Mouse (Mus musculus): ENCODE measurements around the gene Mtrex. TPM values are rescaled to one million over a fixed set of nuclear protein-coding genes. Genes with fewer than 3 reads are reported as not detected.

The Mtrex gene
- polyA plus RNA-seq, 1 experiment from 2014 or later, result 121 TPM

DNA sequence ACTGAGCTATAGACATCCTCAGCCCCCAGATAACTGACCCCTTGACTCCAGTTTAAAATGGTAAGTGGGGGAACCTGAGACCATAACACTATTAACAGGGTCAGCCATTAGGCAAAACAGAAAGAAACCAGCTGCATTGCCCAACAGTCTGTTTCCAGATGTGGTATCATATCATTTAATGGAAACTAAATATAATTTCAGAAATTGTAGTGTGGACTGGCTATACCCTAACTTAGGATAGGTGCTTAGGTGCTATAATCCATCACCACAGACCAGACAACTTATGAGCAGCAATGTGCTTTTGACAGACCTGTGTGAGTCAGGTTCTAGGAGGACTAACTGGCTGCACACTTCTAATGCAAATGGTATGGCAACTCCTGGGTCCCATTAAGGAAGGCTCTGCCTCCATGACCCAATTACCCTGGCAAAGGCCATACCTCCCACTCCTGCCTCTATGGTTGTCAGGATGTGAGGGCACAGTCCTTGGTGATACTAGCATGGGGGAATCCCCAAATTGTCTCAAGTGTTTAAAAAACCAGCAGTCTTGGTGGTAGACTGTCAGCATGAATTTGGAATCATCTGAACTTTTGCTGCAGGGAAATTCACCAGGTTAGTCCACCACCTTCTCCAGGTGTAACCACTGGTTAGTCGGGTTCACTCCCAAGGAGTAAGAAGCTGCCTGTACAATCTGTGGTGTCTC is 64.1 kb downstream of the Mtrex start:
- 93% methylated on average over 1 of the region's 1 CpGs for WGBS
- H3K27ac ChIP-seq (replicated peaks; ENCODE audit: low read depth, low read length), result no peak overlapping the region
- no peak overlapping the region for H3K9ac ChIP-seq (replicated peaks; ENCODE audit: low read length)
- peaks cover 3% of the 10 kb centered on the region for H3K36me3 ChIP-seq (replicated peaks; ENCODE audit: control insufficient read depth, insufficient read depth, low read depth, low read length)
- ATAC-seq (replicated peaks; ENCODE audit: insufficient number of reproducible peaks, low FRiP score, low TSS enrichment, low read depth) (no peak), DNase-seq (ENCODE audit: low spot score) (no peak)
- no peaks in the 10 kb centered on the region for H3K4me1 ChIP-seq (ENCODE audit: control insufficient read depth, insufficient read depth, low read length)
- H3K27me3 ChIP-seq (ENCODE audit: control insufficient read depth, insufficient read depth, low read length), result no peaks in the 10 kb centered on the region
- H3K4me2 ChIP-seq (ENCODE audit: low read depth, low read length), result no peak overlapping the region
- no peaks in the 10 kb centered on the region for H3K9me3 ChIP-seq (replicated peaks; ENCODE audit: control insufficient read depth, low read length)
- no peak overlapping the region for H3K4me3 ChIP-seq (ENCODE audit: low read depth, low read length)

DNA sequence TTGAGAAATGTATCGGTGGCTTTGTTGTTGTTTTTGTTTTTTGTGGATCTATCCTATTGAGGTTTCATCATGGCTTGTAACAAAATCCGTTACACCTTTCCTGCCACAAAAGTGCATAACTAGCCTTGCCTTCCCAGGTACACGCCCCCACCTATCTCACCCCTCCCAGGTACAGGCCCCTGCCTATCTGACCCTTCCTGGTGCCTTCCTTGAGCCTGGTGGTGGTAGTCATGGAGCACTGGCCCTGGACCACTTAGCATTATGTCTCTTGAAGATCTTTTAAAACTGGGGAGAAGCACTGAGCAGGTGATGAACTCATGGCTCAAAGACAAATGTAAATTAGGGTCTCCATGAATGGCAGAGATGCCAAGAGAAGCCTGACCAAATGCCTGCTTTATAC is 64.9 kb downstream of the Mtrex start:
- no peak overlapping the region for H3K4me2 ChIP-seq (ENCODE audit: low read depth, low read length)
- peaks cover under 1% of the 10 kb centered on the region for H3K36me3 ChIP-seq (replicated peaks; ENCODE audit: control insufficient read depth, insufficient read depth, low read depth, low read length)
- 90% methylated on average over 3 of the region's 3 CpGs for WGBS
- H3K4me1 ChIP-seq (ENCODE audit: control insufficient read depth, insufficient read depth, low read length), result no peaks in the 10 kb centered on the region
- ATAC-seq (replicated peaks; ENCODE audit: insufficient number of reproducible peaks, low FRiP score, low TSS enrichment, low read depth), result no peak
- H3K27me3 ChIP-seq (ENCODE audit: control insufficient read depth, insufficient read depth, low read length), result no peaks in the 10 kb centered on the region
- H3K9ac ChIP-seq (replicated peaks; ENCODE audit: low read length), result no peak overlapping the region
- H3K4me3 ChIP-seq (ENCODE audit: low read depth, low read length), result no peak overlapping the region
- DNase-seq (ENCODE audit: low spot score), result no peak
- H3K27ac ChIP-seq (replicated peaks; ENCODE audit: low read depth, low read length), result no peak overlapping the region
- no peaks in the 10 kb centered on the region for H3K9me3 ChIP-seq (replicated peaks; ENCODE audit: control insufficient read depth, low read length)

DNA sequence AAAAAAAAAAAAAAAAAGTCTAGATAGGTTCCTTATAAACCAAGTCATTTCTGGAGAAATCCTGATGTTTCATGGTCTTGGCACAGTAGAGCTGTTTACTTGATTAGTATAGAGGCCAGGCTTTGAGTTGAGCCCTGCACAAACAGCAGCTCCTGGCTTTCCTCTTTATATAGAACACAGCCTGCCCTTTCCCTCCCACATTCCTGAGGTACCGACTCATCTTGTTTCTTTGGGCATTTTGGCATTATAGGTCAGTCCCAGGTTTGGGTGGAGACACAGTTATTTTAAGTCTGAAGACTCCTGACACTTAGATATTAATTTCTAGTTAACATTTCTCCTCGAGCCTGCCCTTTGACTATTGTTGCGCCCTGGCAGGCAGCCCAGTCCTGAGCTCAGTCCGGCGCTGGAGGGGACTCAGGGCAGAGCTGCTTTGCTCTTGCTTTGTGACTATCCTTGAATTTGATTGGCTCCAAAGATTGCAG is 65.3 kb downstream of the Mtrex start:
- no peak overlapping the region for H3K9ac ChIP-seq (replicated peaks; ENCODE audit: low read length)
- DNase-seq (ENCODE audit: low spot score), result no peak
- no peaks in the 10 kb centered on the region for H3K4me1 ChIP-seq (ENCODE audit: control insufficient read depth, insufficient read depth, low read length)
- no peak for ATAC-seq (replicated peaks; ENCODE audit: insufficient number of reproducible peaks, low FRiP score, low TSS enrichment, low read depth)
- H3K4me3 ChIP-seq (ENCODE audit: low read depth, low read length), result no peak overlapping the region
- no peaks in the 10 kb centered on the region for H3K9me3 ChIP-seq (replicated peaks; ENCODE audit: control insufficient read depth, low read length)
- H3K27ac ChIP-seq (replicated peaks; ENCODE audit: low read depth, low read length), result no peak overlapping the region
- H3K4me2 ChIP-seq (ENCODE audit: low read depth, low read length), result no peak overlapping the region
- 69% methylated on average over 5 of the region's 5 CpGs for WGBS
- no peaks in the 10 kb centered on the region; the same call in 1 of the 2 replicates for H3K36me3 ChIP-seq (replicated peaks; ENCODE audit: control insufficient read depth, insufficient read depth, low read depth, low read length)
- no peaks in the 10 kb centered on the region for H3K27me3 ChIP-seq (ENCODE audit: control insufficient read depth, insufficient read depth, low read length)

GRCm38 (mm10) chr13:112860911-112861310 is 66.3 kb downstream of the Mtrex start:
- 93% methylated on average over 9 of the region's 9 CpGs for WGBS
- Histone ChIP-seq H3K4me2 (ENCODE audit: low read depth, low read length) (no peak overlapping the region), H3K27me3 (ENCODE audit: control insufficient read depth, insufficient read depth, low read length) (no peaks in the 10 kb centered on the region), H3K4me1 (ENCODE audit: control insufficient read depth, insufficient read depth, low read length) (no peaks in the 10 kb centered on the region), H3K27ac (replicated peaks; ENCODE audit: low read depth, low read length) (no peak overlapping the region), H3K9ac (replicated peaks; ENCODE audit: low read length) (no peak overlapping the region), H3K9me3 (replicated peaks; ENCODE audit: control insufficient read depth, low read length) (no peaks in the 10 kb centered on the region), H3K4me3 (ENCODE audit: low read depth, low read length) (no peak overlapping the region), H3K36me3 (replicated peaks; ENCODE audit: control insufficient read depth, insufficient read depth, low read depth, low read length) (no peaks in the 10 kb centered on the region)
- DNase-seq (ENCODE audit: low spot score) (no peak), ATAC-seq (replicated peaks; ENCODE audit: insufficient number of reproducible peaks, low FRiP score, low TSS enrichment, low read depth) (no peak)

DNA sequence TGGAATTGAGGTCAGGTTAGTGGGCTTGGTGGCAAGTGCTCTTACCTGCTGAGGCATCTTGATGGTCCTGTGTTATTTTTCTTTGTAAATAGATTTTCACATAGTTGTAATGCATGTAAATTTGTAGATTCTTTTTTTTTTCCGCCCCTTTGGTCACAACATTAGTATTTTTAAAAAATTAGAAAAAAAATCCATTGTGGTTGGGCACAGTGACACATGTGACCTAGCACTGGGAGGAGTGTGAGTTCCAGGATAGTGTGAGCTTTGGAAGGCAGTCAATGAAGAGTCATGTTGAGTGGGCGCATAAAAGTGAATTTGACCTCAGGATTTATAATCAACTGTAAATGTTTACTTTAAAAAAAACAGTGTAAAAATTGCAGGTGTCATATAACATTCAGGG is 66.8 kb downstream of the Mtrex start:
- Histone ChIP-seq H3K9me3 (replicated peaks; ENCODE audit: control insufficient read depth, low read length) (no peaks in the 10 kb centered on the region), H3K4me2 (ENCODE audit: low read depth, low read length) (no peak overlapping the region), H3K4me1 (ENCODE audit: control insufficient read depth, insufficient read depth, low read length) (no peaks in the 10 kb centered on the region), H3K36me3 (replicated peaks; ENCODE audit: control insufficient read depth, insufficient read depth, low read depth, low read length) (no peaks in the 10 kb centered on the region), H3K27ac (replicated peaks; ENCODE audit: low read depth, low read length) (no peak overlapping the region), H3K4me3 (ENCODE audit: low read depth, low read length) (no peak overlapping the region), H3K27me3 (ENCODE audit: control insufficient read depth, insufficient read depth, low read length) (no peaks in the 10 kb centered on the region), H3K9ac (replicated peaks; ENCODE audit: low read length) (no peak overlapping the region)
- DNase-seq (ENCODE audit: low spot score) (no peak), ATAC-seq (replicated peaks; ENCODE audit: insufficient number of reproducible peaks, low FRiP score, low TSS enrichment, low read depth) (no peak)
- 85% methylated on average over 2 of the region's 2 CpGs for whole genome bisulfite sequencing

DNA sequence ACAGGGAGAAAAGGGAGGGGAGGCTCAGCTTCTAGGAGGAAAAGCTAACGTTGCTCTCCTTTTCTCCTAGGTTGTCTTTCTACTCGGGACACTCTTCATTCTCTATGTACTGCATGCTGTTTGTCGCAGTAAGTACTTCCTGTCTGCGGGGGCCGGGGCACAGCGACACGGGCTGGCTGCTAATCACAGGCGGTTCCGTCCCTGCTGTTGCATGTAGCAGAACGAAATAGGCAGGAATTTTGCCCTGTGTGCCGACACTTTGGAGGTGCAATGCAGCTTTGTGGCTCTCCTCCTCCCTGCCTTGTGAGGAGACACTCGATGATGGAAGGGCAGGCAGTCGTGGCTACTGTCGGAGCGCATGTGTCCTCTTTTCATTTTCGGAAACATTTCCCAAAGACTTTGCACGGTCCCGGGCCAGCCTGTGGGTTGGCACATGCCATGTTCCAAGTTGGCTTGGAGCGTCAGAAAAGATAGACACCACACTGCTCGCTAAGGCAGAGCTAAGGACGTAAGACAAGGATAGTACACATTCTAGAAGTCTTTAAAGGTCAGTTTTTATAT is 67.5 kb downstream of the Mtrex start:
- no peak overlapping the region for H3K9ac ChIP-seq (replicated peaks; ENCODE audit: low read length)
- H3K27me3 ChIP-seq (ENCODE audit: control insufficient read depth, insufficient read depth, low read length), result no peaks in the 10 kb centered on the region
- H3K4me1 ChIP-seq (ENCODE audit: control insufficient read depth, insufficient read depth, low read length), result no peaks in the 10 kb centered on the region
- no peak overlapping the region for H3K27ac ChIP-seq (replicated peaks; ENCODE audit: low read depth, low read length)
- no peak for DNase-seq (ENCODE audit: low spot score)
- ATAC-seq (replicated peaks; ENCODE audit: insufficient number of reproducible peaks, low FRiP score, low TSS enrichment, low read depth), result no peak
- 87% methylated on average over 21 of the region's 21 CpGs for WGBS
- no peak overlapping the region for H3K4me3 ChIP-seq (ENCODE audit: low read depth, low read length)
- no peak overlapping the region for H3K4me2 ChIP-seq (ENCODE audit: low read depth, low read length)
- no peaks in the 10 kb centered on the region for H3K9me3 ChIP-seq (replicated peaks; ENCODE audit: control insufficient read depth, low read length)
- H3K36me3 ChIP-seq (replicated peaks; ENCODE audit: control insufficient read depth, insufficient read depth, low read depth, low read length), result no peaks in the 10 kb centered on the region

DNA sequence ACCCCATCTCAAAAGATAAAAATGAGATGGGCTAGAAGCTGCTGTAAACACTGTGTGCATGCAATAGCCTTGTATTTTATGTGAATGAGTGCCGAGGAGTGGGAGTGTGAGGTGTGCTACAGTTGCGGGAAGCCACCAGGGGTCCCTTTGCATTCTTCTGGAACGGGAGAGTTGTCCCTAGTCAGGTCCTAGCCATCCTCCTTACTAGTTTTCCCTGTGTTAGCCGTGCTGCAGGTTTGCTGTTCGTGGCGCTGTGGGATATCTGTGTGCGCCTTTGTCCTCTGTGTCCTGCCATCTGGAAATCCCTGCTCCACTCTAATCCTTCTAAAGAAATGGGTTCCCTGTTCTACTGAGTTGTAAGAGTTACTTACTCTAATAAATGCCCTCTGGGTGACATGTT is 69.3 kb downstream of the Mtrex start:
- H3K9ac ChIP-seq (replicated peaks; ENCODE audit: low read length), result no peak overlapping the region
- no peaks in the 10 kb centered on the region for H3K27me3 ChIP-seq (ENCODE audit: control insufficient read depth, insufficient read depth, low read length)
- H3K36me3 ChIP-seq (replicated peaks; ENCODE audit: control insufficient read depth, insufficient read depth, low read depth, low read length), result no peaks in the 10 kb centered on the region
- H3K4me1 ChIP-seq (ENCODE audit: control insufficient read depth, insufficient read depth, low read length), result no peaks in the 10 kb centered on the region
- H3K4me3 ChIP-seq (ENCODE audit: low read depth, low read length), result no peak overlapping the region
- ATAC-seq (replicated peaks; ENCODE audit: insufficient number of reproducible peaks, low FRiP score, low TSS enrichment, low read depth) (no peak), DNase-seq (ENCODE audit: low spot score) (no peak)
- no peaks in the 10 kb centered on the region for H3K9me3 ChIP-seq (replicated peaks; ENCODE audit: control insufficient read depth, low read length)
- H3K4me2 ChIP-seq (ENCODE audit: low read depth, low read length), result no peak overlapping the region
- WGBS, result 81% methylated on average over 7 of the region's 7 CpGs
- no peak overlapping the region for H3K27ac ChIP-seq (replicated peaks; ENCODE audit: low read depth, low read length)

DNA sequence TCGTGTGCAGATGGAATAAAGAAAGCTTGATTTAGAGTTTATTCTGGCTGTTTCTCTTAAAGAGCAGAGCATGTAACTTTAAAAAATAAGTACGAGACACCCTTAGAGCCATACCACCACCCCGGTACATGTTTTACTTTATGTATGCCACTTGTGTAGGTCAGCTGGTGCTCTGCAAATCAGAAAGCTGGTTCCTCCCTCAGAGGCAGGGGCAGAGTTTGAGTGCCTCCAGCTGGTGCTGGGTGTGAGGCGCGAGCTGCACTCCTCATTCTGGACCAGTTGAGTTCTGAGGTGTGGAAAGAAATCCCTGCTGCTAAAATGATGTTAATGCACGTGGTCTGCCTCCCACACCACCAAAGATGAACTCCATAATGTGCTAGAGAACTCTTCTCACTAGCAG is 72.8 kb downstream of the Mtrex start:
- H3K4me2 ChIP-seq (ENCODE audit: low read depth, low read length), result no peak overlapping the region
- no peak overlapping the region for H3K4me3 ChIP-seq (ENCODE audit: low read depth, low read length)
- 77% methylated on average over 6 of the region's 6 CpGs for WGBS
- H3K4me1 ChIP-seq (ENCODE audit: control insufficient read depth, insufficient read depth, low read length), result no peaks in the 10 kb centered on the region
- no peak overlapping the region for H3K27ac ChIP-seq (replicated peaks; ENCODE audit: low read depth, low read length)
- ATAC-seq (replicated peaks; ENCODE audit: insufficient number of reproducible peaks, low FRiP score, low TSS enrichment, low read depth) (no peak), DNase-seq (ENCODE audit: low spot score) (no peak)
- no peaks in the 10 kb centered on the region for H3K27me3 ChIP-seq (ENCODE audit: control insufficient read depth, insufficient read depth, low read length)
- no peak overlapping the region for H3K9ac ChIP-seq (replicated peaks; ENCODE audit: low read length)
- no peaks in the 10 kb centered on the region for H3K36me3 ChIP-seq (replicated peaks; ENCODE audit: control insufficient read depth, insufficient read depth, low read depth, low read length)
- H3K9me3 ChIP-seq (replicated peaks; ENCODE audit: control insufficient read depth, low read length), result no peaks in the 10 kb centered on the region
